Mouse (Mus musculus): Measurements from ENCODE around the gene Batf3. TPM values are rescaled to one million over a fixed set of nuclear protein-coding genes. Genes with fewer than 3 reads are reported as not detected.

Gene Batf3
- polyA plus RNA-seq (2015; fragmentation: Nextera tagmentation; extraction: Ambion mirVana), result 3.5 and 4.3 TPM in 2 replicates

DNA sequence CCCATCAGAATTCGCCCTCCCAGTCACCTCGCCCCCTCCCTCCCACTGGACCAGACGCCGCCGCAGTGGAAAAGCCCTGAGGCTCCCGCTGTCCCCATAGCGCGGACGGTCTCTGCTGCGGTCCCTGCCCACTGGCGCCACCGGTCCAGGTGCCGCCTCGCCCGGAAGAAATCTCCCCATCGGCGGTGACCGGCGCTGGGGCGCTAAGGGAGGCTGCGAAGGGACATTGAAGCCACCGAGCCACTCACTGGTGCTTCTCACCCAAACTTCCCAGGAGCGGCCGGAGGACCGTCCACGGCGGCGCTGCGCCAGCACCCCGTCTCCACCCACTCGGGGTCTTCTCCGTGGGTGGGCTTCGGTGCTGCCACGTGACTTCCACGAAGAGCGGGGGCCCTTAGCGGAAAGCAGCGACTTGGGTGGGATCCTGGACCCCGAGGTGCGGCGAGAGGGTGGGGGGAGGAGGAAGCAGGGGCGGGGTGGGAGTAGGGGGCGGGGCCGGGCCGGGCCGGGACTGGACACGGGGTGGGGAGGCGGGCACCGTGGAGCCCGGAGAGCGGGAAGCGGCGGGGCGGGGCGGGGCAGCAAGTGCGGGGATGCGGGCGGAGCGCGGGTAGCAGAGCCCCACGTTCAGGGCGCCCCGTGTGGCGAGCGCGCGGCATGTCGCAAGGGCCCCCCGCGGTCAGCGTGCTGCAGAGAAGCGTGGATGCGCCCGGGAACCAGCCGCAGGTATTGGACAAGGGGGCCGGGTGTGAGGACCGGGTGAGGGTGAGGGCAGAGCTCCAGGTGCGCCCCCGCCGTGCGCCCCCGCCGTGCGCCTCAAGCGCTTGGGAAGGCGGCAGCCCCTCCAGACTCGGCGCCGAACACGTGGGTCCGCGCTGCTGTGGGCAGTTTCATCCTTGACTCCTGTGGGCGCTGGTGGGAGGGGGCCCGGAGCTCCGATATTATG lies at the start of gene Batf3:
TSS of gene Batf3 (plus strand) at position 46 of the 946 bp plus-strand sequence.
- peak; percentile 33 for ATAC-seq (ENCODE audit: extremely low read depth, insufficient number of reproducible peaks, low FRiP score, low TSS enrichment)
- peak within 1 kb of the TSS; percentile 79 for H3K9ac ChIP-seq
- H3K4me1 ChIP-seq, result peaks cover 14% of the 10 kb centered on the region
- WGBS, result under 1% methylated on average over 69 of the region's 95 CpGs
- peaks cover 30% of the 10 kb centered on the region for H3K27me3 ChIP-seq (replicated peaks)
- no peak within 1 kb of the TSS for H3K27ac ChIP-seq (replicated peaks)
- H3K36me3 ChIP-seq, result no peaks in the 10 kb centered on the region
- H3K4me3 ChIP-seq, result peak within 1 kb of the TSS; percentile 71
- peak within 1 kb of the TSS; percentile 99 for H3K4me2 ChIP-seq
- H3K9me3 ChIP-seq, result no peaks in the 10 kb centered on the region

DNA sequence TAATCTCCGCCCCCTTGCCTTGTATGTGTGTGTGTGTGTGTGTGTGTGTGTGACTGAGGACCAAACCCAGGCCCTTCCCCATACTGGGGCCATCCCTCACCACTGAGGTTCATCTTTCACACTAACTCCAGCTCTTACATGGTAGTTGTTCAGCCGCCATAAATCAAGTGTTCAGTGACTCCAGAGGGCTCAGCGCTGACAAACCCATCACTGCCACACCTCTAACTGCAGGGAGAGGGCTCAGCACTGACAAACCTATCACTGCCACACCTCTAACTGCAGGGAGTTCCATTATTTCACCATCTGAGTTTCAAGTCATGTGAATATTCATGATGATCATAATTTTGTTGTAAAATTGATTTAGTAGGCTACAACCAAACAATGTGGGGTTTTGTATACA lies 44.1 kb upstream of the Batf3 start:
- Histone ChIP-seq H3K27me3 (replicated peaks) (no peaks in the 10 kb centered on the region), H3K4me1 (peaks cover 7% of the 10 kb centered on the region), H3K36me3 (peaks cover 22% of the 10 kb centered on the region; the same call in 1 of the 2 replicates), H3K4me3 (no peak overlapping the region), H3K9ac (no peak overlapping the region), H3K27ac (replicated peaks) (no peak overlapping the region), H3K9me3 (no peaks in the 10 kb centered on the region), H3K4me2 (no peak overlapping the region)
- ATAC-seq (ENCODE audit: extremely low read depth, insufficient number of reproducible peaks, low FRiP score, low TSS enrichment), result peak; percentile 17; the same call in 1 of the 2 replicates
- 54% methylated on average over 3 of the region's 3 CpGs for WGBS

GRCm38 (mm10) chr1:191054870-191055532 lies 42.6 kb upstream of the Batf3 start:
- H3K4me3 ChIP-seq, result no peak overlapping the region
- no peak overlapping the region for H3K9ac ChIP-seq
- H3K9me3 ChIP-seq, result no peaks in the 10 kb centered on the region
- peak overlapping the region; percentile 68 for H3K27ac ChIP-seq (replicated peaks)
- H3K27me3 ChIP-seq (replicated peaks), result no peaks in the 10 kb centered on the region
- peaks cover 22% of the 10 kb centered on the region; the same call in 1 of the 2 replicates for H3K36me3 ChIP-seq
- 59% methylated on average over 8 of the region's 8 CpGs for WGBS
- H3K4me2 ChIP-seq, result peak overlapping the region; percentile 37; the same call in 1 of the 2 replicates
- H3K4me1 ChIP-seq, result peaks cover 7% of the 10 kb centered on the region
- ATAC-seq (ENCODE audit: extremely low read depth, insufficient number of reproducible peaks, low FRiP score, low TSS enrichment), result peak; percentile 85; the same call in 1 of the 2 replicates

DNA sequence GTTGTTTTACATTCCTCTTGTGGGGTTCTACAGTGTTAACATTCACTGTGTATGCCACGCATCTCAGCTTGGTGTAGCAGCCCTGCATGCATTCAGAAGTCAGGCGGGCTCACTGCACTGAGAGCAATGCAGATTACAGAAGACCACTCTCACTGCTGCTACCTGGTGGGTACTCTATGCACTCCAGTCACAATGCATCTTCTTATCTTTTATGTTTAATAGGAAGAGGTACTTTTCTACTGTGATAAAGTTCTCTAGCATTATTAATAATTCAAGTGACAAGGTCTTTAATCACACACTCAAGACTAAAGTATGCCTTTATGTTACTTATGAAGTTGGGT lies 42.1 kb upstream of the Batf3 start:
- Histone ChIP-seq H3K27me3 (replicated peaks) (no peaks in the 10 kb centered on the region), H3K4me3 (no peak overlapping the region), H3K27ac (replicated peaks) (peak overlapping the region; percentile 68; the same call in 1 of the 2 replicates), H3K4me1 (peaks cover 7% of the 10 kb centered on the region), H3K9ac (no peak overlapping the region), H3K36me3 (peaks cover 22% of the 10 kb centered on the region; the same call in 1 of the 2 replicates), H3K4me2 (no peak overlapping the region), H3K9me3 (no peaks in the 10 kb centered on the region)
- no peak for ATAC-seq (ENCODE audit: extremely low read depth, insufficient number of reproducible peaks, low FRiP score, low TSS enrichment)
- WGBS, result 51% methylated on average over 2 of the region's 2 CpGs

DNA sequence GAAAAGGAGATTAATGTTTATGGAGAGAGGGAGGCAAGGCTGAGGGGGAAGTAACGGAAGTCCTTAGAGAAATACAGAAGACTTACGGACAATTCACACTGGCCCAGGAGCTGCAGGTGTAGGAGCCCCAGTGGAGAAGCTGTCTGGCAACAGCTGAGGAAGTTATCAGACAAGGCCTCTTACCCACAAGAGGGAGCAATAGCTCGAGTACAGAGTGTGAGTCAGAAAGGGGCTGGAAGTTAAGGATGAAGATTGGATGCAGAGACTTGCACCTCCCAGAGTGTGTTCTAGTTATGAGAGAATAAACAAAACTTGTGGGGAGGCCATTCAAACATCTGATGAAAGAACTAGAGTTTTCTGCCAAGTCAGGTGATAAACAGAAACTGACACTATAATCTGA lies 40.2 kb upstream of the Batf3 start:
- no peaks in the 10 kb centered on the region for H3K9me3 ChIP-seq
- no peak overlapping the region for H3K4me2 ChIP-seq
- no peak overlapping the region for H3K27ac ChIP-seq (replicated peaks)
- peaks cover 21% of the 10 kb centered on the region; the same call in 1 of the 2 replicates for H3K36me3 ChIP-seq
- 57% methylated on average over 3 of the region's 3 CpGs for whole genome bisulfite sequencing
- no peak for ATAC-seq (ENCODE audit: extremely low read depth, insufficient number of reproducible peaks, low FRiP score, low TSS enrichment)
- H3K27me3 ChIP-seq (replicated peaks), result no peaks in the 10 kb centered on the region
- H3K9ac ChIP-seq, result no peak overlapping the region
- no peak overlapping the region for H3K4me3 ChIP-seq
- H3K4me1 ChIP-seq, result peaks cover 17% of the 10 kb centered on the region

DNA sequence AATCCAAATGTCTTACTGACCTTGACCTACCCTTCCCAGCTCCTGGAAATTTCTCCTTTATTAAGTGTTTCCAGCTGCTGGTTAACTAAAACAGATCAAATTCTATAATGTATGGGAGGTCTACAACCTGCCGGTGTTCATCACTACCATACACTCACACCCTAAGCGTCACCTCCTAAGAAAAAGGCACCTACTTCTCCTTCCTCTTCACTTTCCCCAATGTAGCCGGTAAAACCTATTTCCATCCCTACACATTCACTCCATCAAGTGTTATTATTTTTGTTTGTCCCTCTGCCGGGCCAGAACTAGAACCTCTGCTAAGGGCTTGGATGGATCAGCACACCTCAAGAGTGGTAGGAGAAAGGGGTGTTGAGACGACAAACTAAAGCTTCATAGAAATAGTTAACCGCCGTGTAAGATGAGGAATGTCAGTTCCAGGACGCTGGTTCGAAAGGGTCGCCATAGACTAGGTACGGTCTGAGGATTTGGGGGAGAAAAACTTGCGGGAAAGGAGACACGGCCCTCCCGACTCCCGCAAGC lies 35.3 kb upstream of the Batf3 start:
- H3K9ac ChIP-seq, result peak overlapping the region; percentile 85
- H3K4me1 ChIP-seq, result peaks cover 24% of the 10 kb centered on the region
- H3K4me2 ChIP-seq, result peak overlapping the region; percentile 71
- peak overlapping the region; percentile 78 for H3K4me3 ChIP-seq
- H3K27me3 ChIP-seq (replicated peaks), result no peaks in the 10 kb centered on the region
- H3K36me3 ChIP-seq, result peaks cover 28% of the 10 kb centered on the region
- WGBS, result 5% methylated on average over 15 of the region's 15 CpGs
- peak overlapping the region; percentile 66 for H3K27ac ChIP-seq (replicated peaks)
- H3K9me3 ChIP-seq, result no peaks in the 10 kb centered on the region
- no peak for ATAC-seq (ENCODE audit: extremely low read depth, insufficient number of reproducible peaks, low FRiP score, low TSS enrichment)

- Histone ChIP-seq H3K9ac (peak within 1 kb of the TSS; percentile 85), H3K27me3 (replicated peaks) (no peaks in the 10 kb centered on the region), H3K4me1 (peaks cover 24% of the 10 kb centered on the region), H3K27ac (replicated peaks) (peak within 1 kb of the TSS; percentile 66), H3K9me3 (no peaks in the 10 kb centered on the region), H3K4me3 (peak within 1 kb of the TSS; percentile 78), H3K4me2 (peak within 1 kb of the TSS; percentile 71), H3K36me3 (peaks cover 34% of the 10 kb centered on the region)
- ATAC-seq (ENCODE audit: extremely low read depth, insufficient number of reproducible peaks, low FRiP score, low TSS enrichment), result peak; percentile 82
- under 1% methylated on average over 56 of the region's 56 CpGs for WGBS
These were observed 34.7 kb upstream of the Batf3 start, which contains the start of the genes Tatdn3 and Nsl1 for GRCm38 (mm10) chr1:191062781-191063485. Tatdn3 (minus strand) TSS chr1:191062932. Nsl1 (plus strand) TSS chr1:191063012.

- H3K4me1 ChIP-seq, result peaks cover 24% of the 10 kb centered on the region
- H3K9ac ChIP-seq, result peak overlapping the region; percentile 85
- H3K9me3 ChIP-seq, result no peaks in the 10 kb centered on the region
- H3K27ac ChIP-seq (replicated peaks), result no peak overlapping the region
- ATAC-seq (ENCODE audit: extremely low read depth, insufficient number of reproducible peaks, low FRiP score, low TSS enrichment), result no peak
- peak overlapping the region; percentile 78 for H3K4me3 ChIP-seq
- H3K4me2 ChIP-seq, result peak overlapping the region; percentile 71
- 53% methylated on average over 9 of the region's 9 CpGs for WGBS
- no peaks in the 10 kb centered on the region for H3K27me3 ChIP-seq (replicated peaks)
- peaks cover 38% of the 10 kb centered on the region for H3K36me3 ChIP-seq
These were observed 33.9 kb upstream of the Batf3 start for GRCm38 (mm10) chr1:191063700-191064099.

DNA sequence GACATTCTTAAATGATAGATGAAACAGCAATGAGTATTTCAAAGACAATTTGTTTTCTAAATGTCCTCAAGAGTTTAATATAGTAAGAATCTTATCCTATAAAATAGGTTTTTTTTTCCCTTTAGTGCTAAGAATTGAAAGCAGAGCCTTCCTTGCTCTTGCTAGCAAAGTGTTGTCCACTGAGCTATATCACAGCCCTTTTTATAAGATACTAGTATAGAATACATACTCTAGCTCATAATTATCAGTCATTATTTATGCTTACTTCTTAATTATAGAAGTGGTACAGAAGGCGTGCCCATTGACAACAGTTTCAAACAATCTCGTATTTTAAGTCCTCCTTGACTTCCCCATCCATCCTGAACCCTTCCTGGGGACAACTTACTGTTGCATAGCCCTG lies 33.1 kb upstream of the Batf3 start:
- WGBS, result 86% methylated on average over 2 of the region's 2 CpGs
- no peak for ATAC-seq (ENCODE audit: extremely low read depth, insufficient number of reproducible peaks, low FRiP score, low TSS enrichment)
- H3K4me3 ChIP-seq, result no peak overlapping the region

GRCm38 (mm10) chr1:191065188-191065587 lies 32.5 kb upstream of the Batf3 start:
- Histone ChIP-seq H3K9me3 (no peaks in the 10 kb centered on the region), H3K9ac (no peak overlapping the region), H3K27ac (replicated peaks) (no peak overlapping the region), H3K4me2 (no peak overlapping the region), H3K4me1 (peaks cover 24% of the 10 kb centered on the region), H3K27me3 (replicated peaks) (no peaks in the 10 kb centered on the region), H3K36me3 (peaks cover 53% of the 10 kb centered on the region), H3K4me3 (no peak overlapping the region)
- ATAC-seq (ENCODE audit: extremely low read depth, insufficient number of reproducible peaks, low FRiP score, low TSS enrichment), result no peak
- 79% methylated on average over 4 of the region's 4 CpGs for WGBS

More for the DNA sequence above, 33.1 kb upstream of the Batf3 start:
- no peak overlapping the region for H3K27ac ChIP-seq (replicated peaks)
- peaks cover 24% of the 10 kb centered on the region for H3K4me1 ChIP-seq
- H3K27me3 ChIP-seq (replicated peaks), result no peaks in the 10 kb centered on the region
- no peaks in the 10 kb centered on the region for H3K9me3 ChIP-seq
- no peak overlapping the region for H3K9ac ChIP-seq
- no peak overlapping the region for H3K4me2 ChIP-seq
- H3K36me3 ChIP-seq, result peaks cover 46% of the 10 kb centered on the region

All from heart, embryonic 13.5 days (tissue).